ENCODE assay signal across 7 mouse cellular contexts in genomic region chr6:90809960-90810362, GRCm38 (mm10).
DNase-seq lines count a peak whose midpoint lies in the region; ATAC-seq lines count a peak whose summit lies in the region.

No protein-coding gene starts in this region.

- no peak overlapping the region for H3K27ac ChIP-seq in embryonic facial prominence, embryonic 12.5 days
- H3K27ac ChIP-seq in midbrain, embryonic 12.5 days (replicated peaks): no peak overlapping the region

- H3K9ac ChIP-seq in embryonic facial prominence, embryonic 12.5 days: no peak overlapping the region
- peak overlapping the region; percentile 32 for H3K9ac ChIP-seq in midbrain, embryonic 12.5 days (replicated peaks)

- intact Hi-C loops in left cerebral cortex, postnatal 4 days (cut with DNase I): loop anchor here (5.0 to 10.0 kb wide), 2 partner anchors 73 to 475 kb away; no protein-coding TSS in a partner anchor

- no peaks in the 10 kb centered on the region for H3K36me3 ChIP-seq in embryonic facial prominence, embryonic 12.5 days
- no peaks in the 10 kb centered on the region for H3K36me3 ChIP-seq in midbrain, embryonic 12.5 days

- H3K9me3 ChIP-seq in embryonic facial prominence, embryonic 12.5 days: no peaks in the 10 kb centered on the region
- no peaks in the 10 kb centered on the region for H3K9me3 ChIP-seq in midbrain, embryonic 12.5 days

- H3K4me2 ChIP-seq in embryonic facial prominence, embryonic 12.5 days (replicated peaks): peak overlapping the region; percentile 50
- H3K4me2 ChIP-seq in midbrain, embryonic 12.5 days (replicated peaks): peak overlapping the region; percentile 58

- peaks cover 18% of the 10 kb centered on the region; the same call in 1 of the 2 replicates for H3K4me1 ChIP-seq in embryonic facial prominence, embryonic 12.5 days
- H3K4me1 ChIP-seq in midbrain, embryonic 12.5 days: peaks cover 44% of the 10 kb centered on the region

- DNase-seq in adrenal gland, postnatal 14 days: peak; percentile 80
- peak; percentile 38 for DNase-seq in heart, adult 8-10 months (ENCODE audit: low spot score)
- peak; percentile 27 for DNase-seq in kidney, adult 18-20 months
- peak; percentile 93 for DNase-seq in left cerebral cortex, postnatal 4 days
- peak; percentile 12 for DNase-seq in spleen, adult 12 weeks (ENCODE audit: low spot score)

- no peaks in the 10 kb centered on the region for H3K27me3 ChIP-seq in embryonic facial prominence, embryonic 12.5 days
- H3K27me3 ChIP-seq in midbrain, embryonic 12.5 days: peaks cover 22% of the 10 kb centered on the region

- 1% methylated on average over 22 of the region's 22 CpGs for WGBS in embryonic facial prominence, embryonic 12.5 days
- 2% methylated on average over 21 of the region's 22 CpGs for WGBS in midbrain, embryonic 12.5 days

- peak; percentile 12; the same call in 1 of the 2 replicates for ATAC-seq in embryonic facial prominence, embryonic 12.5 days (ENCODE audit: insufficient number of reproducible peaks, insufficient read depth, low FRiP score, low TSS enrichment)
- ATAC-seq in midbrain, embryonic 12.5 days (ENCODE audit: low FRiP score, low read depth): peak; percentile 87

- peak overlapping the region; percentile 19; the same call in 1 of the 2 replicates for H3K4me3 ChIP-seq in embryonic facial prominence, embryonic 12.5 days
- H3K4me3 ChIP-seq in midbrain, embryonic 12.5 days: peak overlapping the region; percentile 38

Comparison
In these comparisons a context has a peak if more than half of its experiments do, and no peak if none do; other contexts are left out.
1. DNase-seq: peak in every context shown above with its lines; median percentile 93 in left cerebral cortex, postnatal 4 days; 80 in adrenal gland, postnatal 14 days; 38 in heart, adult 8-10 months; 27 in kidney, adult 18-20 months; 12 in spleen, adult 12 weeks.